Comparison of ENCODE assay signal across 13 mouse cellular contexts in genomic region chr8:26836552-26836951, GRCm38 (mm10).
"Had no signal": no experiment of that assay in that cellular context is flagged by ENCODE, and none has a peak within 500 bp of the region (broad histone marks: within the 10 kb centered on the region; RNA-seq: fewer than 3 reads in every experiment).

No protein-coding gene starts in this region.

- H3K9ac ChIP-seq: liver, embryonic 14.5 days; lung, embryonic 14.5 days; midbrain, embryonic 13.5 days; neural tube, embryonic 12.5 days had no signal

- H3K9me3 ChIP-seq: midbrain, embryonic 10.5 days; midbrain, embryonic 13.5 days; neural tube, embryonic 12.5 days had no signal

- H3K4me3 ChIP-seq: midbrain, embryonic 10.5 days; midbrain, embryonic 13.5 days; neural tube, embryonic 12.5 days had no signal

- H3K36me3 ChIP-seq: midbrain, embryonic 10.5 days; midbrain, embryonic 13.5 days; neural tube, embryonic 12.5 days had no signal

- H3K27ac ChIP-seq: liver, embryonic 14.5 days; midbrain, embryonic 10.5 days; midbrain, embryonic 13.5 days; neural tube, embryonic 12.5 days had no signal

- H3K4me2 ChIP-seq: lung, embryonic 14.5 days; midbrain, embryonic 13.5 days; neural tube, embryonic 12.5 days had no signal

- H3K27me3 ChIP-seq: midbrain, embryonic 13.5 days; neural tube, embryonic 12.5 days had no signal

- ATAC-seq: midbrain, embryonic 13.5 days; midbrain, embryonic 16.5 days had no signal

- DNase-seq: lung, adult 18-20 months; lung, postnatal 10 days; lung, postnatal 4 days; right cerebral cortex, postnatal 14 days; thymus, adult 18-20 months; thymus, postnatal 14 days; thymus, postnatal 36 days had no signal
